Mouse (Mus musculus): ENCODE measurements at regions not wholly inside any gene's neighbourhood (a gene's known extent, or its start where the extent isn't known, plus 50 kb on each side); places are given as distances from the start of the nearest gene placed in this dataset.

GRCm38 (mm10) chr8:92427801-92428200, 70.4 kb downstream of the Irx5 start:
- TF ChIP-seq CTCF (IDR thresholded peaks at IDR 0.05) = no peak
- no peak overlapping the region for H3K4me3 ChIP-seq
- peak; percentile 25 for DNase-seq
- intact Hi-C loops (cut with DNase I) = no loop called here
- H3K27ac ChIP-seq = no peak overlapping the region

GRCm38 (mm10) chr8:92437075-92437663, 79.7 kb downstream of the Irx5 start:
- intact Hi-C loops (cut with DNase I) = no loop called here
- Histone ChIP-seq H3K27ac (no peak overlapping the region), H3K4me3 (no peak overlapping the region)
- TF ChIP-seq CTCF (IDR thresholded peaks at IDR 0.05) = no peak
- DNase-seq = no peak

- TF ChIP-seq CTCF (IDR thresholded peaks at IDR 0.05) = no peak
- H3K27ac ChIP-seq = no peak overlapping the region
- H3K4me3 ChIP-seq = no peak overlapping the region
- intact Hi-C loops (cut with DNase I) = no loop called here
- DNase-seq = no peak
Measured at GRCm38 (mm10) chr8:92438294-92438693, 80.9 kb downstream of the Irx5 start.

DNA sequence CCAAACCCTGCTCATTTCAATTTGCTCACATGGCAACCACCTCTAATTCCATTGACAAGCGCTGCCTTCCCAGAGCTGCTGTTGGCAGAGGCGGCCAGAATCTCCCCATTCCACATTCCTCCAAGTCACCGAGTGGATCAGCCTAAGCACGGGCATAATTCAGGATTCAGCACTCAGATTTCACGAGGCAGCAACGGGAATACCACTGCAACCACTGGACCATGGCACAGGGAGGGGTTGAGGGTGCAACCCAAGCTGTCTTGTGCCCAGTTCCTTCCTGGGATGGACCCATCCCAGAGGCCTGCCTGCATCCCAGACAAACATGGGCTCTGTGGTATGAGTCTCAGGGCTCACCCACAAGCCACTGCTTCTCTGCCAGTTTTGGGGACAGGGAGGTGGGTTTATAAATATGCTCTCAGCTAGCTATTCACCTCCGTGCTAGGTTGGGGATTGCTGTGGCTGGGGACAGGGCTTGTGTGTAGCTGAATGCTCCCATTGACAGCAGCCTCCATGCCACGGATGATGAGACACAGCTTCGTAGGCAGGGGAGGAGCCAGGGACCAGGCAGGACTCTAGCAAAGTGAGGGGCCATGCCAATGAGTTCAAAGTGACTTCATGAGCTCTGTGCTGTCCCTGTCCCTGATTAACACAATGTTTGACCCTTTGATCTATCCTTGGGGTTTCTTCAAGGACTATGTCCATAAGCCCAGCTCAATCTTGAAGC, 82.5 kb downstream of the Irx5 start:
- DNase-seq = no peak
- no peak overlapping the region for H3K4me3 ChIP-seq
- no peak for TF ChIP-seq CTCF (IDR thresholded peaks at IDR 0.05)
- H3K27ac ChIP-seq = no peak overlapping the region
- intact Hi-C loops (cut with DNase I) = no loop called here

DNA sequence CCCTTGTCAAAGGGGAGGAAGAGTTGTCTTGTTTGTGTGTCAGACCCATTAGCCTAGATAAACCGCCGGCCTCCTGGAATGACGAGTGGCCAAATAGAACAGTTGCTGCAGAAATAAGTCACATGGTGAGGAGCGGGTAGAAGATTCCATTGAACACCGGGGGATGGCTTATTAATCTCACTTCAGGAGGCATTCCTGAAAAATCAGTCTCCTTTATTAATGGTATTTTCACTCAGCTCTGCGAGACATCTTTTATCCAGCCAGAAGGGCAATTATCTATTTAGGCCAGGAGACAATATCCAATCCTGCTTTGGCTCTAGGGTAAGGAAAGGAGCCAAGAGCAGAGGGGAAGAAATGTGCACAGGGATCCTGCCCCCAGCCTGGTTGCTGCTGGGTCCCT, 84.7 kb downstream of the Irx5 start:
- Histone ChIP-seq H3K27ac (no peak overlapping the region), H3K4me3 (no peak overlapping the region)
- no peak for DNase-seq
- no peak for TF ChIP-seq CTCF (IDR thresholded peaks at IDR 0.05)
- intact Hi-C loops (cut with DNase I) = no loop called here

GRCm38 (mm10) chr8:92459291-92459690, 101.9 kb downstream of the Irx5 start:
- DNase-seq = no peak
- TF ChIP-seq CTCF (IDR thresholded peaks at IDR 0.05) = no peak
- Histone ChIP-seq H3K27ac (no peak overlapping the region), H3K4me3 (no peak overlapping the region)
- intact Hi-C loops (cut with DNase I) = no loop called here

DNA sequence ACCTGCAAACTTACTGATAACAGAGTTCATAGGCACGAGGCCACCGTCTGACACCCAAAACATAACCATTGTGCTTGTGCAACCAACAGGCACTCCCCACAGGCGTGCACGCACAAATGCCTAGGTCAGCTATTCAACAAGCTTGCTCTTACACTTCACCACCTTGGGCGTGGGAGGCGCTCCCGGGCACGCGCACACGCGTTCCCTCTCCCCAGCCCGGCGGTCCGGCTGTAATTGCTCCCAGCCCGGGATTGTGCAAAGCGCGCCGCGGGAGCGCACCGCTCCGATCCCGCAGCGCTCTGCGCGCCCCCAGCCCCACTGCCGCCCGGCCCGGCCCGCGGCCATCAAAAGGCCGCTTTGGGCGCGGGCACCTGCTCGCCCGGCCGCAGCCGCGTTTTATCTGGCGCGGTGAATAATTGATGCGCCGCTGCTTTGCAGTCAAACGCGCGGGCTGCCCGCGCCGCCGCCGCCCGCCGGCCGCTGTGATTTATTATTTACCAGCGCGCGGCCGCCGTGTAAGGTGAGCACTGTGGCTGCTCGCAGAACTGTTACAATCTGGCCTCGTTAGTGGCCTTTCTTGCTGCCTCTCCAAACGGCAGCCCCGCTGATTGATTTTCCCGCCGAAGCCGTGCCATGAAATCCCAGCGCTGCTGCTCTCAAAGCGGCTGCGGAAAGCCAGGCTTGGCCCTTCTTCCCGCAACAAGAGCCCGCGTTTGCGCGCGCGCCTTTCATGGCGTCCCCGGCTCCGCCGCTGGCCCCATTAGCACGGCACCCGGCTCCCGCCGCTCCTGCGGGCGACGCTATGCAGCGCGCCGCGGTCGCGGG, 102.9 kb downstream of the Irx5 start:
- no peak for DNase-seq
- no peak for TF ChIP-seq CTCF (IDR thresholded peaks at IDR 0.05)

DNA sequence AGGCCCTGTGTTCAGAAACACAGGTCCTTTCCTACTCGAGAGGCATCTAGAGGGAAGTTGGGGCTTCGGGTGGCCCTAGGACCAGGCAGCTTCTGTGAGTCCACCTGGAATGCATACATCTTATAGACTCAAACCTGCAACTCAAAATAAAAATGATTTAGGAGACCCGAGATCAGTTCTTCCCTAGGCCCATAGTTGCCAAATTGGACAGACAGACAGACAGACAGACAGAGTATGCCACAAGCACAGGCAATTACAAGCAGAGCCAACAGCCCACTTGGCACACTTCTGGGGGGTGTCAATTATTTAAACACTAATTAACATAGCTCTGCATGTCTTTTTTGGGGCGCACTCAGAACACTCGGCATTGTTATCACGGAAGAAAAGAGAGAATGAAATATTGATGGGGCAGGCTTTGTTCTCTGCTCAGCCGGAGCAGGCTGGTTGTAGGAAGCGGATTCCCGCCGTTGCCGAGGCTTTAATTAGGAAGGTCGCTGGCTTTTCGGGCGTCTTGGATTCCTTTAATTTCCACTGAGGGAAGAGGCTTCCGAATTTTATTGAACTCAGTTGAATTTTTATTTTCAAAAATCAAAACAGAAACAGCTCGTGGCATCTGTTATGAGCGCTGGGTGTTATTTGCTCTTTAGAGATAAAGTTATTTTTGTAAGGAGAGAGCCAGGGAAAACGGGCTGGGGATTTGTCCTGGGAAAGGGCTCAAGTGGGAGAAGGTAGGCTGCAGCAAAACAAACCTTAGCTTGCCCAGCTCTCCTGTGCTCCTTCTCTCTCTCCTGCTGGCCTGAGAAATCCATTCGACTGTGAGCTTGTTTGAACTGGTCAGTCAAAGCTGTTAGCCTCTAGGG, 111.9 kb downstream of the Irx5 start:
- intact Hi-C loops (cut with DNase I) = no loop called here

More for the DNA sequence above, 102.9 kb downstream of the Irx5 start:
- intact Hi-C loops (cut with DNase I) = no loop called here
- Histone ChIP-seq H3K27ac (no peak overlapping the region), H3K4me3 (peak overlapping the region; percentile 63)

GRCm38 (mm10) chr8:92472257-92472656, 114.8 kb downstream of the Irx5 start:
- intact Hi-C loops (cut with DNase I) = no loop called here
- TF ChIP-seq CTCF (IDR thresholded peaks at IDR 0.05) = no peak
- Histone ChIP-seq H3K4me3 (no peak overlapping the region), H3K27ac (no peak overlapping the region)
- no peak for DNase-seq

More for the DNA sequence above, 111.9 kb downstream of the Irx5 start:
- no peak for DNase-seq
- TF ChIP-seq CTCF (IDR thresholded peaks at IDR 0.05) = no peak
- Histone ChIP-seq H3K4me3 (no peak overlapping the region), H3K27ac (no peak overlapping the region)

DNA sequence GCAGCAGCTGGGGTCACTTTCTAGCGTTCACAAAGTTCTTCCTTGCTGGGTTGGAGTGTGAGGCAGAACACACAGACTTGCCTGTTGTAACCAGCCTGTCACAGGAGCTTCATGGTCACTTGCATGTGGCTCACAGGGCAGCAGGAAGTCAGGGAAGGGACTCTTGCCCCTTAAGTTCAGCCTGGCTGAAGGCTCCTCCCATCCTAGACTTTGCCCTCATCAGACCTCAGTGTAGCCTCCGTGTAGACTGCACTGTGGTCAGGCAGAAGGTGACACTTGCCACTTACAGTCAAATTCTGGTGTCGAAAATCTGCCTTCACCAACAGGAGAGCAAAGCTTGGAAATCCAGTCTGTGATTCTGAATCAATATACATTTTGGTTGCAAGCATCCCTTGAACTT, 115.4 kb downstream of the Irx5 start:
- Histone ChIP-seq H3K4me3 (no peak overlapping the region), H3K27ac (no peak overlapping the region)
- intact Hi-C loops (cut with DNase I) = no loop called here
- TF ChIP-seq CTCF (IDR thresholded peaks at IDR 0.05) = no peak
- no peak for DNase-seq

- Histone ChIP-seq H3K4me3 (no peak overlapping the region), H3K27ac (no peak overlapping the region)
- intact Hi-C loops (cut with DNase I) = no loop called here
- no peak for DNase-seq
- TF ChIP-seq CTCF (IDR thresholded peaks at IDR 0.05) = no peak
Measured at GRCm38 (mm10) chr8:92482393-92482792, 125.0 kb downstream of the Irx5 start.

GRCm38 (mm10) chr8:92483055-92483765, 125.8 kb downstream of the Irx5 start:
- intact Hi-C loops (cut with DNase I) = no loop called here
- Histone ChIP-seq H3K4me3 (no peak overlapping the region), H3K27ac (no peak overlapping the region)
- peak; percentile 21 for DNase-seq
- no peak for TF ChIP-seq CTCF (IDR thresholded peaks at IDR 0.05)

Data from gastrocnemius, adult 2 months (tissue).